In the genomic region with DNA sequence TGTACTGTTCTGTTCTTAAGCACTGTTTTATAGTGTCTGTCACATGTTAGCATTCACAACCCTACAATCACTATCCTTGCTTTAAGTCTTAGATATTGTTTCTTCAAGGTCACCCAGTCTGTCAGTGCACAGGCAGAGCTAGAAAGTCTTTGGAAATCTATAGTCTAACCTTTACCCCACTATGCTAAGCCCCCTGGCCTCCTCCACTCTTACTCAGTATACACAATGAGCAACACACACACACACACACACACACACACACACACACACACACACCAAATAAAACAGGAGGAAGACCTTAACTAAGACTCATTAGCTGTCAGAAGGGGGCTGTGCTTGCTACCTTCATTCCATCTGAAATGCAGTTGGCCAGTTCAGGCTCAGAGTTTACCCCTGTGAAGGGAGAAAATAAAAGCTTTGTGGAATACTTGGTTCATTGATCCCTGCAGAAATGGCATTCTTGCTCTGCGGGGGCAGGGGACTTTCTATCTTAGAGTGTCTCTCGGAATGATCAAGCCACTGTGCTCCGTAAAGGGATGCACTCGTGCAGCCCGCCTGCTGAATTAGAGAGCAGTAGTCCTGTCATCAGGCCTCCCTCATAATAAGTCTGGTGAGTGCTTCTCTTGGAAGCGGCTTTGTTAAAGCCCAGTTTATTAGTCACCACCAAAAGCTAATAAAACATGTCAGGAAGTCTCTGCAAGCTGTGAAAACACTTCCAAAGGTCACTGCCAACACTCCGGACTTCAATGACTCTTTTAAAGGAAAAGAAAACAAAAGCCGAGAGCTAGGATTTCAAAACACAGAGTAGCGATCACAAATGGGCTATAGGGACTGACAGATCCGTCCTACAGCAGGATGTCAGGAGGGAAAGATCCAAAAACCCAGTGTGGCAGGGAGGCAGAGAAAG, we compare ENCODE assay signal across 8 mouse cellular contexts.
DNase-seq lines count a peak whose midpoint lies in the region; ATAC-seq lines count a peak whose summit lies in the region.

No protein-coding gene starts in this region.

- no peaks in the 10 kb centered on the region for H3K9me3 ChIP-seq in intestine, embryonic 16.5 days (ENCODE audit: control insufficient read depth, low read length)

- no peak overlapping the region; the same call in 1 of the 2 replicates for H3K4me3 ChIP-seq in intestine, embryonic 16.5 days (ENCODE audit: low read length)

- DNase-seq in adrenal gland, adult 8-10 months: peak; percentile 42
- DNase-seq in adrenal gland, postnatal 4 days (ENCODE audit: low spot score in 2 of 2): no peak
- peak; percentile 52 for DNase-seq in adrenal gland, postnatal 14 days
- peak; percentile 69 for DNase-seq in mesoderm, embryonic 11.5 days (ENCODE audit: low read depth, low spot score)
- DNase-seq in layer of hippocampus, postnatal 14 days (ENCODE audit: low spot score in 2 of 2): no peak
- DNase-seq in urinary bladder, postnatal 4 days (ENCODE audit: low spot score in 2 of 2): no peak

- ATAC-seq in intestine, embryonic 16.5 days: peak; percentile 81
- ATAC-seq in erythroid progenitor cell, adult 5-6 weeks (replicated peaks; ENCODE audit: low FRiP score, poor library complexity, severe bottlenecking): no peak

- peak overlapping the region; percentile 70 for H3K27ac ChIP-seq in intestine, embryonic 16.5 days (ENCODE audit: low read length)

- no peaks in the 10 kb centered on the region for H3K27me3 ChIP-seq in intestine, embryonic 16.5 days (replicated peaks; ENCODE audit: control insufficient read depth, insufficient read depth, low read length)

- H3K9ac ChIP-seq in intestine, embryonic 16.5 days (ENCODE audit: low read depth, low read length): no peak overlapping the region

- H3K4me2 ChIP-seq in intestine, embryonic 16.5 days (ENCODE audit: low read depth, low read length): peak overlapping the region; percentile 35

- WGBS in intestine, embryonic 16.5 days: 16% methylated on average over 10 of the region's 10 CpGs

- H3K4me1 ChIP-seq in intestine, embryonic 16.5 days (ENCODE audit: control insufficient read depth, insufficient read depth, low read length): peaks cover 14% of the 10 kb centered on the region

- no peaks in the 10 kb centered on the region for H3K36me3 ChIP-seq in intestine, embryonic 16.5 days (ENCODE audit: control insufficient read depth, insufficient read depth, low read length)

Comparison
In these comparisons a context has a peak if more than half of its experiments do, and no peak if none do; other contexts are left out.
1. DNase-seq: peak in adrenal gland, adult 8-10 months (single experiment), adrenal gland, postnatal 14 days (single experiment) and mesoderm, embryonic 11.5 days (single experiment); none in adrenal gland, postnatal 4 days (0 of 2), layer of hippocampus, postnatal 14 days (0 of 2) and urinary bladder, postnatal 4 days (0 of 2).